Comparison of ENCODE assay signal across 24 mouse cellular contexts in genomic region chr15:27590812-27591211, GRCm38 (mm10).
"Had no signal": no experiment of that assay in that cellular context is flagged by ENCODE, and none has a peak within 500 bp of the region (broad histone marks: within the 10 kb centered on the region; RNA-seq: fewer than 3 reads in every experiment).

No protein-coding gene starts in this region.

- H3K9ac ChIP-seq: heart, embryonic 12.5 days; hindbrain, embryonic 12.5 days; hindbrain, embryonic 14.5 days; intestine, embryonic 15.5 days; limb, embryonic 12.5 days; liver, embryonic 12.5 days; liver, embryonic 15.5 days had no signal

- DNase-seq: gastrocnemius, adult 2 months; gastrocnemius, postnatal 10 days; gastrocnemius, postnatal 25 days; heart, postnatal 10 days; heart, postnatal 4 days; kidney, adult 18-20 months; kidney, adult 8-10 months; kidney, postnatal 10 days; kidney, postnatal 25 days; kidney, postnatal 4 days; liver had no signal

- H3K4me2 ChIP-seq: heart, embryonic 12.5 days; hindbrain, embryonic 12.5 days; hindbrain, embryonic 14.5 days; intestine, embryonic 15.5 days; limb, embryonic 12.5 days; liver, embryonic 12.5 days; liver, embryonic 15.5 days had no signal

- H3K27me3 ChIP-seq: heart, embryonic 12.5 days; hindbrain, embryonic 12.5 days; intestine, embryonic 15.5 days; limb, embryonic 12.5 days; liver, embryonic 12.5 days; liver, embryonic 15.5 days had no signal

- H3K4me3 ChIP-seq: gastrocnemius, adult 2 months; heart, embryonic 10.5 days; heart, embryonic 12.5 days; hindbrain, embryonic 10.5 days; hindbrain, embryonic 12.5 days; intestine, embryonic 15.5 days; limb, embryonic 10.5 days; limb, embryonic 12.5 days; liver, embryonic 12.5 days; liver, embryonic 15.5 days had no signal

- H3K27ac ChIP-seq: gastrocnemius, adult 2 months; heart, embryonic 10.5 days; hindbrain, embryonic 10.5 days; hindbrain, embryonic 12.5 days; hindbrain, embryonic 14.5 days; intestine, embryonic 15.5 days; limb, embryonic 10.5 days; limb, embryonic 12.5 days; liver, embryonic 12.5 days; liver, embryonic 15.5 days had no signal

- H3K9me3 ChIP-seq: heart, embryonic 10.5 days; heart, embryonic 12.5 days; hindbrain, embryonic 10.5 days; hindbrain, embryonic 12.5 days; intestine, embryonic 15.5 days; limb, embryonic 10.5 days; limb, embryonic 12.5 days; liver, embryonic 12.5 days; liver, embryonic 15.5 days had no signal

- H3K4me1 ChIP-seq: liver, embryonic 12.5 days had no signal

- ATAC-seq: hindbrain, embryonic 16.5 days; inflammation-experienced regulatory T-cells, adult 6 months; intestine, embryonic 15.5 days; intestine, postnatal 0 days; liver, embryonic 12.5 days had no signal
